7 mouse cellular contexts compared by ENCODE assay signal in genomic region chr2:119970571-119970970, GRCm38 (mm10). TPM values are rescaled to one million over a fixed set of nuclear protein-coding genes. Genes with fewer than 3 reads are reported as not detected.
DNase-seq lines count a peak whose midpoint lies in the region; ATAC-seq lines count a peak whose summit lies in the region.

No protein-coding gene starts in this region.

- intact Hi-C loops in left cerebral cortex, postnatal 36 days (cut with DNase I): loop anchor here (1.0 to 10.0 kb wide), 3 partner anchors 41 to 194 kb away; no protein-coding TSS in a partner anchor
- intact Hi-C loops in left cerebral cortex, postnatal 14 days (cut with DNase I): loop anchor here (2.0 to 5.0 kb wide), 3 partner anchors 40 to 97 kb away; partner anchors contain the start of genes Gm28042 and Jmjd7

- H3K9ac ChIP-seq in embryonic facial prominence, embryonic 14.5 days (ENCODE audit: low read depth, low read length): no peak overlapping the region

- H3K4me3 ChIP-seq in embryonic facial prominence, embryonic 14.5 days (ENCODE audit: low read depth, low read length): no peak overlapping the region

- WGBS in embryonic facial prominence, embryonic 14.5 days: 41% methylated on average over 9 of the region's 9 CpGs

- H3K27me3 ChIP-seq in embryonic facial prominence, embryonic 14.5 days (replicated peaks; ENCODE audit: control insufficient read depth, insufficient read depth, low read length): no peaks in the 10 kb centered on the region

- no peak overlapping the region for H3K27ac ChIP-seq in embryonic facial prominence, embryonic 14.5 days (replicated peaks; ENCODE audit: low read depth, low read length)

- peaks cover 13% of the 10 kb centered on the region for H3K4me1 ChIP-seq in embryonic facial prominence, embryonic 14.5 days (ENCODE audit: control insufficient read depth, insufficient read depth, low read length)

- no peaks in the 10 kb centered on the region for H3K9me3 ChIP-seq in embryonic facial prominence, embryonic 14.5 days (ENCODE audit: control insufficient read depth, low read length)

- H3K36me3 ChIP-seq in embryonic facial prominence, embryonic 14.5 days (ENCODE audit: control insufficient read depth, insufficient read depth, low read length): peaks cover 20% of the 10 kb centered on the region; the same call in 1 of the 2 replicates

- ATAC-seq in embryonic facial prominence, embryonic 14.5 days (ENCODE audit: low read depth): no peak

- peak; percentile 36 to 43 for DNase-seq in left cerebral cortex, adult 18-20 months (ENCODE audit: low spot score in 2 of 2)
- DNase-seq in left cerebral cortex, postnatal 36 days (ENCODE audit: low spot score in 2 of 2): no peak
- peak; percentile 47 for DNase-seq in ES-CJ7 (ENCODE audit: low read depth, low spot score)
- peak; percentile 60 for DNase-seq in adrenal gland, adult 2 months
- peak; percentile 74 for DNase-seq in embryonic facial prominence, embryonic 14.5 days (ENCODE audit: low spot score)
- peak; percentile 43 to 48 for DNase-seq in left cerebral cortex, postnatal 14 days (ENCODE audit: low spot score in 2 of 2)
- DNase-seq in spleen, postnatal 36 days (ENCODE audit: low spot score in 2 of 2): peak; percentile 35 to 56

- H3K4me2 ChIP-seq in embryonic facial prominence, embryonic 14.5 days (ENCODE audit: low read depth, low read length): no peak overlapping the region

RNA-seq across cellular contexts. Expression of gene Mapkbp1, which starts 1.9 kb away (rescaled TPM):
- total RNA-seq in left cerebral cortex, adult 18-20 months (2021): 10 to 100 TPM; 44.9 to 45.1 TPM
- total RNA-seq in left cerebral cortex, postnatal 36 days (2021): 10 to 100 TPM; 41.6 to 66.9 TPM
- total RNA-seq in adrenal gland, adult 2 months (2021): 10 to 100 TPM; 10.7 to 13.1 TPM
- 9.3 and 12.4 TPM in 2 replicates for polyA plus RNA-seq in adrenal gland, adult 2 months (2012; rRNA removed)
- polyA plus RNA-seq in embryonic facial prominence, embryonic 14.5 days (2014; fragmentation: Nextera tagmentation; extraction: Ambion mirVana): 4.0 and 4.7 TPM in 2 replicates
- 10 to 100 TPM; 61.2 to 65.9 TPM for total RNA-seq in left cerebral cortex, postnatal 14 days (2021)

RNA-seq across cellular contexts. Expression of gene Jmjd7, which starts 56.7 kb away (rescaled TPM):
- 1 to 10 TPM; 4.2 to 5.1 TPM for total RNA-seq in left cerebral cortex, adult 18-20 months (2021)
- 1 to 10 TPM; 3.4 to 4.8 TPM for total RNA-seq in left cerebral cortex, postnatal 36 days (2021)
- 1 to 10 TPM; 5.9 to 7.6 TPM for total RNA-seq in adrenal gland, adult 2 months (2021)
- 7.1 and 7.9 TPM in 2 replicates for polyA plus RNA-seq in adrenal gland, adult 2 months (2012; rRNA removed)
- polyA plus RNA-seq in embryonic facial prominence, embryonic 14.5 days (2014; fragmentation: Nextera tagmentation; extraction: Ambion mirVana): 14.4 and 19.2 TPM in 2 replicates
- 1 to 10 TPM; 4.0 to 5.0 TPM for total RNA-seq in left cerebral cortex, postnatal 14 days (2021)

RNA-seq across cellular contexts. Expression of gene Gm28042, which starts 56.7 kb away (rescaled TPM):
- 1 to 10 TPM in 1 of 2 experiments, not detected in 1; 1.3 TPM for total RNA-seq in left cerebral cortex, adult 18-20 months (2021)
- under 1 TPM in 1 of 2 experiments, not detected in 1; 0.84 TPM for total RNA-seq in left cerebral cortex, postnatal 36 days (2021)
- under 1 TPM; 0.78 to 0.93 TPM for total RNA-seq in adrenal gland, adult 2 months (2021)
- polyA plus RNA-seq in adrenal gland, adult 2 months (2012; rRNA removed): 9.0 and 9.3 TPM in 2 replicates
- polyA plus RNA-seq in embryonic facial prominence, embryonic 14.5 days (2014; fragmentation: Nextera tagmentation; extraction: Ambion mirVana): 2.5 and 2.9 TPM in 2 replicates
- total RNA-seq in left cerebral cortex, postnatal 14 days (2021): 1 to 10 TPM; 1.0 to 1.2 TPM

Comparison
In these comparisons a context has a peak if more than half of its experiments do, and no peak if none do; other contexts are left out.
1. DNase-seq: peak in left cerebral cortex, adult 18-20 months (2 of 2), ES-CJ7 (single experiment), adrenal gland, adult 2 months (single experiment), embryonic facial prominence, embryonic 14.5 days (single experiment), left cerebral cortex, postnatal 14 days (2 of 2) and spleen, postnatal 36 days (2 of 2); none in left cerebral cortex, postnatal 36 days (0 of 2).